Mouse (Mus musculus) midbrain, embryonic 13.5 days (tissue): ENCODE data around the gene D630045J12Rik. TPM values are rescaled to one million over a fixed set of nuclear protein-coding genes. Genes with fewer than 3 reads are reported as not detected.

ENCODE experiments used
- ATAC-seq: fragments of 200-750 bp; cut with Nextera tagmentation; 2 replicates; pipeline ENCODE4 v1.8.0; 2017; ENCODE audit warnings: mild to moderate bottlenecking, moderate TSS enrichment, moderate library complexity
- H3K27ac ChIP-seq: fragments of 300-500 bp; sonication (generic); 2 replicates; pipeline ENCODE4 v1.5.1; 2015; ENCODE audit warnings: inconsistent platforms, mild to moderate bottlenecking, moderate library complexity
- H3K27me3 ChIP-seq: fragments of 300-500 bp; sonication (generic); 2 replicates; pipeline ENCODE4 v1.6.1; 2015; ENCODE audit warnings: mild to moderate bottlenecking, inconsistent platforms
- H3K36me3 ChIP-seq: fragments of 300-500 bp; sonication (generic); 2 replicates; pipeline ENCODE4 v1.6.1; 2015; ENCODE audit warnings: mild to moderate bottlenecking, inconsistent platforms
- H3K4me1 ChIP-seq: fragments of 300-500 bp; sonication (generic); replicated peaks from 2 replicates; pipeline ENCODE4 v1.6.1; 2015; ENCODE audit warnings: inconsistent platforms
- H3K4me2 ChIP-seq: fragments of 300-500 bp; sonication (generic); replicated peaks from 2 replicates; pipeline ENCODE4 v1.6.1; 2015; ENCODE audit warnings: moderate library complexity, mild to moderate bottlenecking, inconsistent platforms
- H3K4me3 ChIP-seq: fragments of 300-500 bp; sonication (generic); replicated peaks from 2 replicates; pipeline ENCODE4 v1.5.1; 2015; ENCODE audit warnings: mild to moderate bottlenecking, inconsistent platforms
- H3K9ac ChIP-seq: fragments of 300-500 bp; sonication (generic); replicated peaks from 2 replicates; pipeline ENCODE4 v1.6.1; 2015; ENCODE audit warnings: mild to moderate bottlenecking, inconsistent platforms
- H3K9me3 ChIP-seq: fragments of 300-500 bp; sonication (generic); 2 replicates; pipeline ENCODE4 v1.6.1; 2016; ENCODE audit warnings: mild to moderate bottlenecking, inconsistent platforms
- WGBS: fragments of 180-500 bp; shearing (Covaris S2); methylation state at CpG from one replicate; pipeline ENCODE4 v1.1.7; 2015; 5-methylcytosine and 5-hydroxymethylcytosine counted together
- polyA plus RNA-seq: library from polyadenylated mRNA; unstranded; fragments of >200 nt; fragmentation: Nextera tagmentation; extraction: Ambion mirVana; gene quantifications from 2 replicates; pipeline ENCODE4 v1.2.1, GENCODE M21; 2015

The D630045J12Rik gene
- polyA plus RNA-seq, 1 experiment from 2014 or later, result 16.6 TPM

- Histone ChIP-seq H3K9me3 (no peaks in the 10 kb centered on the region), H3K9ac (no peak overlapping the region), H3K27me3 (no peaks in the 10 kb centered on the region), H3K4me3 (no peak overlapping the region), H3K27ac (peak overlapping the region; percentile 39; the same call in 1 of the 2 replicates), H3K36me3 (no peaks in the 10 kb centered on the region), H3K4me2 (no peak overlapping the region), H3K4me1 (peaks cover 46% of the 10 kb centered on the region)
- ATAC-seq, result peak; percentile 77
- whole genome bisulfite sequencing, result 68% methylated on average over 5 of the region's 5 CpGs
These were observed 13.2 kb downstream of the D630045J12Rik start for GRCm38 (mm10) chr6:38240618-38241017.

GRCm38 (mm10) chr6:38238382-38238781 lies 15.4 kb downstream of the D630045J12Rik start:
- Histone ChIP-seq H3K27me3 (no peaks in the 10 kb centered on the region), H3K27ac (no peak overlapping the region), H3K36me3 (no peaks in the 10 kb centered on the region), H3K4me1 (peaks cover 32% of the 10 kb centered on the region), H3K9me3 (no peaks in the 10 kb centered on the region), H3K4me3 (no peak overlapping the region), H3K4me2 (no peak overlapping the region), H3K9ac (no peak overlapping the region)
- ATAC-seq, result no peak
- 72% methylated on average over 4 of the region's 4 CpGs for WGBS

- H3K4me2 ChIP-seq, result no peak overlapping the region
- no peaks in the 10 kb centered on the region for H3K27me3 ChIP-seq
- no peaks in the 10 kb centered on the region for H3K9me3 ChIP-seq
- WGBS, result 81% methylated on average over 7 of the region's 7 CpGs
- no peaks in the 10 kb centered on the region for H3K36me3 ChIP-seq
- ATAC-seq, result no peak
- peaks cover 31% of the 10 kb centered on the region for H3K4me1 ChIP-seq
- H3K4me3 ChIP-seq, result no peak overlapping the region
- H3K9ac ChIP-seq, result no peak overlapping the region
- H3K27ac ChIP-seq, result no peak overlapping the region
These were observed 17.7 kb downstream of the D630045J12Rik start for GRCm38 (mm10) chr6:38235991-38236658.

- H3K9me3 ChIP-seq, result no peaks in the 10 kb centered on the region
- H3K4me2 ChIP-seq, result no peak overlapping the region
- H3K4me3 ChIP-seq, result no peak overlapping the region
- no peak for ATAC-seq
- H3K36me3 ChIP-seq, result no peaks in the 10 kb centered on the region
- no peak overlapping the region for H3K9ac ChIP-seq
- H3K27ac ChIP-seq, result no peak overlapping the region
- peaks cover 15% of the 10 kb centered on the region for H3K4me1 ChIP-seq
- 97% methylated on average over 3 of the region's 3 CpGs for WGBS
- H3K27me3 ChIP-seq, result no peaks in the 10 kb centered on the region
These were observed 20.0 kb downstream of the D630045J12Rik start for GRCm38 (mm10) chr6:38233803-38234202.

- Histone ChIP-seq H3K9me3 (no peaks in the 10 kb centered on the region; the same call in 1 of the 2 replicates), H3K4me2 (no peak overlapping the region), H3K4me3 (no peak overlapping the region), H3K4me1 (peaks cover 15% of the 10 kb centered on the region), H3K36me3 (no peaks in the 10 kb centered on the region), H3K27ac (no peak overlapping the region), H3K27me3 (no peaks in the 10 kb centered on the region), H3K9ac (no peak overlapping the region)
- 70% methylated on average over 3 of the region's 3 CpGs for WGBS
- no peak for ATAC-seq
These were observed 20.9 kb downstream of the D630045J12Rik start for GRCm38 (mm10) chr6:38232917-38233316.

- H3K27me3 ChIP-seq, result no peaks in the 10 kb centered on the region
- H3K36me3 ChIP-seq, result no peaks in the 10 kb centered on the region
- H3K9ac ChIP-seq, result no peak overlapping the region
- no peak overlapping the region for H3K27ac ChIP-seq
- no peak overlapping the region for H3K4me3 ChIP-seq
- 73% methylated on average over 4 of the region's 4 CpGs for WGBS
- peak; percentile 67; the same call in 1 of the 2 replicates for ATAC-seq
- H3K4me2 ChIP-seq, result no peak overlapping the region
- peaks cover 15% of the 10 kb centered on the region for H3K4me1 ChIP-seq
- H3K9me3 ChIP-seq, result no peaks in the 10 kb centered on the region; the same call in 1 of the 2 replicates
These were observed 21.8 kb downstream of the D630045J12Rik start for GRCm38 (mm10) chr6:38231994-38232393.

GRCm38 (mm10) chr6:38224079-38224478 lies 29.7 kb downstream of the D630045J12Rik start:
- Histone ChIP-seq H3K36me3 (no peaks in the 10 kb centered on the region), H3K9me3 (no peaks in the 10 kb centered on the region; the same call in 1 of the 2 replicates), H3K27ac (peak overlapping the region; percentile 48), H3K9ac (no peak overlapping the region), H3K4me2 (no peak overlapping the region), H3K27me3 (no peaks in the 10 kb centered on the region), H3K4me1 (peaks cover 24% of the 10 kb centered on the region), H3K4me3 (no peak overlapping the region)
- peak; percentile 79 for ATAC-seq
- 14% methylated on average over 1 of the region's 1 CpGs for WGBS

GRCm38 (mm10) chr6:38219261-38219660 lies 34.5 kb downstream of the D630045J12Rik start:
- ATAC-seq, result no peak
- Histone ChIP-seq H3K4me3 (no peak overlapping the region), H3K4me2 (no peak overlapping the region), H3K36me3 (no peaks in the 10 kb centered on the region), H3K27me3 (no peaks in the 10 kb centered on the region), H3K27ac (no peak overlapping the region), H3K9me3 (no peaks in the 10 kb centered on the region), H3K4me1 (peaks cover 10% of the 10 kb centered on the region), H3K9ac (no peak overlapping the region)
- 85% methylated on average over 2 of the region's 2 CpGs for WGBS

- Histone ChIP-seq H3K27ac (no peak overlapping the region), H3K9ac (no peak overlapping the region), H3K4me1 (no peaks in the 10 kb centered on the region; the same call in 1 of the 2 replicates), H3K27me3 (no peaks in the 10 kb centered on the region), H3K36me3 (0 out of 2 replicates have a peak, but pooled peaks cover 4% of the 10 kb centered on the region), H3K4me2 (no peak overlapping the region), H3K9me3 (0 out of 2 replicates have a peak, but pooled peaks cover 5% of the 10 kb centered on the region), H3K4me3 (no peak overlapping the region)
- ATAC-seq, result no peak
- WGBS, result 68% methylated on average over 14 of the region's 14 CpGs
These were observed 38.2 kb downstream of the D630045J12Rik start for GRCm38 (mm10) chr6:38215448-38216110.

- Histone ChIP-seq H3K4me2 (no peak overlapping the region), H3K27ac (peak overlapping the region; percentile 61), H3K4me3 (no peak overlapping the region), H3K36me3 (no peaks in the 10 kb centered on the region), H3K9ac (no peak overlapping the region), H3K9me3 (peaks cover 3% of the 10 kb centered on the region; the same call in 1 of the 2 replicates), H3K4me1 (peaks cover 28% of the 10 kb centered on the region), H3K27me3 (peaks cover 15% of the 10 kb centered on the region)
- 33% methylated on average over 2 of the region's 2 CpGs for WGBS
- peak; percentile 16; the same call in 1 of the 2 replicates for ATAC-seq
These were observed 46.2 kb downstream of the D630045J12Rik start for GRCm38 (mm10) chr6:38207621-38208020.

- ATAC-seq, result peak; percentile 82
- peak overlapping the region; percentile 61 for H3K27ac ChIP-seq
- no peak overlapping the region for H3K4me3 ChIP-seq
- H3K9ac ChIP-seq, result no peak overlapping the region
- H3K4me1 ChIP-seq, result peaks cover 28% of the 10 kb centered on the region
- 1% methylated on average over 8 of the region's 8 CpGs for WGBS
- no peak overlapping the region; the same call in 1 of the 2 replicates for H3K4me2 ChIP-seq
- peaks cover 15% of the 10 kb centered on the region for H3K27me3 ChIP-seq
- no peaks in the 10 kb centered on the region; the same call in 1 of the 2 replicates for H3K9me3 ChIP-seq
- H3K36me3 ChIP-seq, result no peaks in the 10 kb centered on the region
These were observed 46.8 kb downstream of the D630045J12Rik start for GRCm38 (mm10) chr6:38206941-38207531.

GRCm38 (mm10) chr6:38205375-38205774 lies 48.4 kb downstream of the D630045J12Rik start:
- peaks cover 28% of the 10 kb centered on the region for H3K4me1 ChIP-seq
- no peak overlapping the region for H3K27ac ChIP-seq
- no peak for ATAC-seq
- no peaks in the 10 kb centered on the region for H3K36me3 ChIP-seq
- H3K9me3 ChIP-seq, result no peaks in the 10 kb centered on the region; the same call in 1 of the 2 replicates
- H3K9ac ChIP-seq, result no peak overlapping the region
- WGBS, result 85% methylated on average over 6 of the region's 6 CpGs
- no peak overlapping the region for H3K4me3 ChIP-seq
- no peak overlapping the region for H3K4me2 ChIP-seq
- H3K27me3 ChIP-seq, result peaks cover 15% of the 10 kb centered on the region
